Mouse (Mus musculus) gastrocnemius, postnatal 36 days (tissue): ENCODE results near the gene Palm2. TPM values are rescaled to one million over a fixed set of nuclear protein-coding genes. Genes with fewer than 3 reads are reported as not detected.

ENCODE experiments used
- DNase-seq, 2 experiments: peaks; one replicate each; pipeline ENCODE4 v3.0.0; 2022
- intact Hi-C: fragments of 180-260 bp; cut with DNase I; formaldehyde crosslinking; loops from one replicate; pipeline ENCODE4 v1.15.1; 2025
- total RNA-seq, 2 experiments: library from RNA; stranded (reverse); gene quantifications; 2 replicates each; pipeline ENCODE4 v1.2.3; 2021

Gene Palm2
- total RNA-seq, 2 experiments from 2014 or later = 0.26 to 1.6 TPM

DNA sequence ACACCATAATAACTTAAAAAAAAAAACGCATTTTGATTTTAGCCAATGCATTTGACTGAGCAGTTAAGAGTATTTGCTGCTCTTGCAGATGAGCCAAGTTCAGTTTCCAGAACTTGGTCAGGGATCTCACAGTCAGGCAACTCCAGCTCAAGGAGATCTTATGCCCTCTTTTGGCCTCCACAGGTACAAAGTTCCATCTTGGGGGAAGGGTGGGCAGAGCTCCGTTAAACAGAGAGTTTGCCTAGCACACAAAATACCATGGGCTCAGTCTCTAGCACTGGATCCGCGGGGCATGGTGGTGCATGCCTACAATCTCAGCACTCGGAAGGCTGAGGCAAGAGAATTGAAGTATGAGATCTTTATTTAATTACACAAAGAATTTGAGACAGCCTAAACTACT is 298.3 kb downstream of the Palm2 start:
- no peak for DNase-seq
- intact Hi-C loops = no loop called here

DNA sequence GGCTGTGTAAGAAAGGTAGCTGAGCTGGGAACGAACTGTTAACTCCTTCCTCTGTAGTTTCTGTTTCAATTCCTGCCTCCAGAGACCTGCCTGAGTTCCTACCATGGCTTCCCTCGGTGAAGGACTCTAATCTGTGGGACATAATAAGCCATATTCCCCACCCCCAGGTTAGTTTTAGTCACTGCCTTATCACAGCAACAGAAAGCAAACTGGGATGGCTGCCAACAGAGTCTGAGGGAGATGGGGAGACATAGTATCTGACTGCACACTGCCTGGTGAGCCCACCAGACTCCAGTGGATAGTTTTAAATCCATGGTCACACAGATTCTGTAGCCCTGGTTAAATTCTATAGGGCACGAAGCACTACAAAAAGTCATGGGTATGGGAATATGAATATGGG is 299.4 kb downstream of the Palm2 start:
- DNase-seq = no peak
- intact Hi-C loops = no loop called here

DNA sequence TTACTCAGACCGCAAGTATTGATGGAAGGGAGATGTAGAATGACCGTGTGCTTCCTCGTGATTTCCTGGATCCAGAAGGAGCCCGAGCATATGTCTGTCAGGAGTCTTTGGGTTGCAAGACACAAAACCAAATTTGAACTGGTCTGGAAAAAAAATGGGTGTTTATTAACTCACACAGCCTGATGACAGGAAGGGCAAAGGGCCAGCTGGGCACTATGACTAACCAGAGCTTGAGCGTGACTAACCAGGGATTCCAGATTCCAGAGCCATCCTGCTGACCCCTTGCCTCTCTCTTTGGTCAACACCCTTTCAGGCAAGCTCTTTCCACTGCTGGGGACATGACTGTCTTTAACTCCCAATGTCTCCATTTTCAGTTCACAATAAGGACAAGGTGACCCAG is 301.4 kb downstream of the Palm2 start:
- intact Hi-C loops = no loop called here
- no peak for DNase-seq

DNA sequence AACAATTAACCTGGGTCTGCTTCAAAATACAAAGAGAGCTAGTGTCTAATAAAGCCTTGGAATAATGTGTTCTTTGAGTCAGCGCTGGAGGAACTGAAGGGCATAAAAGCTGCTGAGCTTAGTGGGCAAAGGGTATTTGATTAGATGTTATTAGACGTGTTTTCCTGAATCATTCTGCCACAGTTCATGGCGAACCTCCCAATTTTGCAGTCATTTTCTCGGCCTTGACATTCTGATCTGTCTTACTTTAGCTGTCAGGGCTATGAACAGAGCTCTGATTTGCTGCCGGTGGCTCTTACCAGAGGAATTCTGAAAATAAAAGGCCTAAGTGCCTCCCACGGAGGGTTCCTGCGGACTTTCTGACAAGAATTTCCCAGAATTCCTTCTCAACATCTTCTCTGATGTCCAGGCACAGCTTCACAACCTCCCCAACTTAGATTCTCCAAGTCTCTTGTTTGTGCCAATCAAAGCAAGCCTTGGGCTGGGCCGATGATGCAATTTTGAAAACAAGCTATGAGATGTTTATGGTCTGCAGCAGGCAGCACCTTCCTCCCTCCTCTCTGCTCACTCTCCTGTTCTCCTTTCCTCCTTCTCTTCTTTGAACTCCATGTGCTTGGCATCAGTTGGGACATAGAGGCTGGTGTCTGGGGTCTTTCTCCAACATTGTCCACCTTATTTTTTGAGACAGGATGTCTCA is 305.0 kb downstream of the Palm2 start:
- DNase-seq = no peak
- intact Hi-C loops = no loop called here

DNA sequence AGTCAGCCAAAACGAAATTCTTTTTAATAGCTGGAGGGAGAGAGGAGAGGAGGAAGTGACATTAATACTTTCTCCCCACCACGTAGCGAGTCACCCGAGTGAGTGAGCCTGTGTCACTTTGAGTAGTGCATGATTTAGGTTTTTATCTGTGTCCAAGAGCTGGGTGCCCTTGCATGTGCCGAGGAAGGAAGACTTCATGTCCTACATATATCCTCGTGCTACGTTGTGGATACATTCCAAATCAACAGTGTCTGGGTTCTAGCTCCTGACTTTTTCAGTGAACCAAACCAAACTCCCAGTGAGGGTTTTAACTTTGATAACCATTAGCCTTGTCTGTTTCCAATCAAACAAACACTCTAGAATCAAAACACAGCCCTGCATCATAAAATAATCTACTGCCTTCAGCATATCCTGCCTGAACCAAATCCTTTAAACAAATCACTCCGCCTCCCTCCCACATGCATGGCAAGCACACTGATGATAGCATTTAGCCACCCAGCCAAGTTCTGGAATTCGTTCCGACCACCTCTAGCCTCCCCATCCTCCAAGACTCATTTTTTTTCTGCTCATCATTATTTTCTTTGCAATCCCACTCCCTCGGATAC is 309.4 kb downstream of the Palm2 start:
- intact Hi-C loops = no loop called here
- DNase-seq = no peak

DNA sequence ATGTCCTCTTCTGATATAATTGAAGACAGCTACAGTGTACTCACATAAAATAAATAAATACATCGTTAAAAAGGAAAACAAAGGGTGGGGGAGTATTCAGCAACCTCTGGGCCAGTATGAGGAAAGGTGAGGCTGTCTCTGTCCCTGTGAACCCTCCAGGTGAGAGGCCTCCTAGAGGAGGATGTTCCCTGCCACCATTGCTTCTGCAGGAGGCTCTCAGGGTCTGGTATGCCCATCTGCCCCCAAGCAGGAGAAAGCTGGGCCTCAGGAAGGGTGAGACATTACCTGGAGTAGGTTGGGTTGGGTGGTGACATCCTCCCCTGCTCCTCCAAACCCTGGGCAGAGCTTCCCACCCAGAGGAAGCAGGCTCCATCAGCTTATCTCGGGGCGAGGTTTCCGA is 316.6 kb downstream of the Palm2 start:
- intact Hi-C loops = no loop called here

DNA sequence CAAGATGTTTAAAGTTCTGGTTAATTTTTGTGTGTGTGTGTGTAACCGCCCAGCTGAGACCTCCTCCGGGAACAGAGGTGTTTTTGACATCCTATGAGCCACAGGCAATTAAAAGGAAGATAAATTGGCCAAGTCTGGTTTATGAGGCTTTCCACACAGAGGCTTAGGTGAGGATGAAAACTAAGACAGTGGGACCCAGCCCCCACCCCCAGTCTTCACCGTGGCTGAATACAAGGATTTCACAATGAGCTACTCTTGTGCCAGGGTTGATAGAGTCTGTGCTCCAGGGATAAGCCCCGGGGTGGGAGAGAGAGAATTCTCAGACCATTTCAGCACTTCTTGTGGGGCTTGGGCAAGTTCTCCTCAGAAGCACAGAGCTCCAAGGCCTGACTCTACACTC is 317.0 kb downstream of the Palm2 start:
- no peak for DNase-seq

More for the DNA sequence above, 316.6 kb downstream of the Palm2 start:
- DNase-seq = no peak

DNA sequence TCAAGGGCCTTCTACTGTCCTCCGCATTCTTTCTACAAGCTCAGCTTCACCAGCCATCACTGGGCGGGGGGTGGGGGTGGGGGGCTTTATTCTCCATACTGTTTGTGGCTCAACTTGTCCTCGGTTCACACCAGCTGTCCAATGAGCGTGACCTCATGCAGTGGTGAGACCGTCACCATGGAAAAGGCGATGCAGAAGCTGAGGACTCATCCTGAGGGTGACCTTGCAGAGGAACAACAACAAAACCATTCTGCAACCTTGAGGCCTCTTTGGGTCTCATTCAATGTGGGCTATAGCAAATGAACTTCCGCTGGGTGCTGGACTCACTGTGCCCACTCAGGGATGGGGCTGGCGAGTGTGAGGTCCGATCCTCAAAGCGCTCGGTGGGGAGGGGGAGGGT is 317.5 kb downstream of the Palm2 start:
- DNase-seq = no peak
- intact Hi-C loops = no loop called here

More for the DNA sequence above, 317.0 kb downstream of the Palm2 start:
- intact Hi-C loops = no loop called here

DNA sequence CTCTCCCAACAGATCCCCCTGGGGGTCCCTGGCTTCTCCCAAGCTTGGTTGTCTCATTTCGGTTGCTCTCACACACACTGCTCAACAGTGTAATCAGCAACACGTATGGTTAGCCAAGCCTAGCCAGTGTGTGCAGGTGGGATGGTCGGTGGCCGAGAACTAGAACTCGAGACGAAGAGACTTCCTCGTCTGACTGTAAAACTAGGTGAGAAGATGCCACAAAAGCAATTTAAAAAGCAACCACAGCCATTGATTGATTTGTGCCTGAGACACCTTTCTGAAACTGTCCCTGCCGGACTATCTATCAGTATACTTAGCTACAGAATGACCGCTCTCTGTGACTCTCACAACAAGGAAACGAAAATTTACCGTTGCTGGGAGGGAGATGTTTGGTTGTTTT is 321.0 kb downstream of the Palm2 start:
- DNase-seq = no peak
- intact Hi-C loops = no loop called here

DNA sequence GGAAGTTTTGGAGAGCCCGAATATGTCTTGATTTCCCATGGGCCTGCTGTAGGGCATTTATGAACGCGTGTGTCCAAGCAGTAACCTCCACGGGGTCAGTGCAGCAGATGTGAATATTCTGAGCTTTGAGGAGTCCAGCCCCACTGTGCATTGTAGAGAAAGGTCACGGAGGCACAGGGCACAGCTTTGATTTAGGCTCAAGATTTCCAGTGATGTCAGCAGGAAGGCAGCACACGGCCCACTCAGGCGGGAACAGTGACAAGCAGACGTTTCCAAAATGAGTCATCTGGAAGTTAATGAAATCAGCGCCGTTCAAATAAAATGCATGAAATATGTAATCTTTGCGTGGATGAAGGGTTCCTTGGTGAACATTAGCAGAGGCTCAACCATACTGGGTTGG is 323.9 kb downstream of the Palm2 start:
- no peak for DNase-seq

More for the DNA sequence above, 323.9 kb downstream of the Palm2 start:
- intact Hi-C loops = no loop called here

Other genes starting within 250 kb of the Palm2 start
- 10 to 100 TPM; 37.5 to 41.5 TPM for gene Ptpn3, start 132.4 kb upstream of the Palm2 start, total RNA-seq
- gene Pakap, start 133.9 kb downstream of the Palm2 start, total RNA-seq = 1 to 10 TPM; 3.9 to 6.6 TPM